Mouse (Mus musculus): ENCODE data around the gene Dop1b. TPM values are rescaled to one million over a fixed set of nuclear protein-coding genes. Genes with fewer than 3 reads are reported as not detected.

The Dop1b gene
- total RNA-seq, 1 experiment from 2014 or later = 15.3 TPM

GRCm38 (mm10) chr16:93839049-93839448, 127.3 kb downstream of the Dop1b start:
- ATAC-seq (replicated peaks; ENCODE audit: insufficient number of reproducible peaks, low FRiP score, low TSS enrichment, poor library complexity, severe bottlenecking) = no peak

- no peak for ATAC-seq (replicated peaks; ENCODE audit: insufficient number of reproducible peaks, low FRiP score, low TSS enrichment, poor library complexity, severe bottlenecking)
Observed at GRCm38 (mm10) chr16:93850527-93850926, 138.8 kb downstream of the Dop1b start.

GRCm38 (mm10) chr16:93859967-93860366, 148.3 kb downstream of the Dop1b start:
- ATAC-seq (replicated peaks; ENCODE audit: insufficient number of reproducible peaks, low FRiP score, low TSS enrichment, poor library complexity, severe bottlenecking) = no peak

Other genes with a start within 250 kb of the Dop1b start
- gene Setd4, start 107.8 kb upstream of the Dop1b start, total RNA-seq (2017) = 10.7 to 13.7 TPM (median 13.0 TPM) in 3 replicates
- gene Cbr1, start 106.1 kb upstream of the Dop1b start, total RNA-seq (2017) = 6.5 to 13.6 TPM (median 12.2 TPM) in 3 replicates
- not detected in 3 replicates for gene Gm5678, start 83.8 kb upstream of the Dop1b start, total RNA-seq (2017)
- gene Cbr3, start 28.7 kb upstream of the Dop1b start, total RNA-seq (2017) = 0.53 to 1.1 TPM (median 0.87 TPM) in 3 replicates
- gene Morc3, start 120.2 kb downstream of the Dop1b start, total RNA-seq (2017) = 205 to 285 TPM (median 241 TPM) in 3 replicates
- 3.7 to 6.2 TPM (median 5.7 TPM) in 3 replicates for gene Chaf1b, start 172.0 kb downstream of the Dop1b start, total RNA-seq (2017)